Mouse (Mus musculus) T-helper 17 cell (primary cell): ENCODE data around the gene Syndig1.

Experiments
- in situ Hi-C, 2 experiments: fragments of 300-600 bp; cut with MboI, MseI; formaldehyde crosslinking; loops; 1 replicate in 1 of 2; 2 replicates in 1 of 2; pipeline ENCODE4 v1.15.1; 2025; ENCODE audit warnings: high pct_unique_total_duplicates in 2 of 2

The Syndig1 gene

DNA sequence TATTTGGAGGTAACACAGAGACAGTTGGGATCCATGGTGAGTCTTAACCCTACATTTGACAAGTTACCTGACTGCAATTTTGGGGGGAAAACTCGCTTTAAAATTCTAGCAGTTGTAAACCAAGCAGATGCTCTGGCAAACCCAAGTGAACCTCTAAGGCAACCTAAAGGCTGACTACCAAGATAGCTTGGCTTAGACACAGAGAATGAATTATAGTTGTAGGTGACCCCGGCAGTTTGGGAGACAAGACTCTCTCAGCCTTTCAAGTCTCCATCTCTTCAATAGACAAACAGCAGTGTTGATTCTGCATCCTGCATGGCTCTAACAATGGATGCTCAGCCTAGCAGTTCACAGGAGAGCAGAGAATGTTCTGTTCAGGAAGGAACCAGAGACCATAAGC lies at the start of gene Syndig1:
Gene Syndig1 (plus strand): TSS at position 301 of the 400 bp plus-strand sequence.
- in situ Hi-C loops: loop anchor here in 1 of 2 experiments (10.0 kb wide), 2 partner anchors 266 to 1856 kb away; no protein-coding TSS in a partner anchor

DNA sequence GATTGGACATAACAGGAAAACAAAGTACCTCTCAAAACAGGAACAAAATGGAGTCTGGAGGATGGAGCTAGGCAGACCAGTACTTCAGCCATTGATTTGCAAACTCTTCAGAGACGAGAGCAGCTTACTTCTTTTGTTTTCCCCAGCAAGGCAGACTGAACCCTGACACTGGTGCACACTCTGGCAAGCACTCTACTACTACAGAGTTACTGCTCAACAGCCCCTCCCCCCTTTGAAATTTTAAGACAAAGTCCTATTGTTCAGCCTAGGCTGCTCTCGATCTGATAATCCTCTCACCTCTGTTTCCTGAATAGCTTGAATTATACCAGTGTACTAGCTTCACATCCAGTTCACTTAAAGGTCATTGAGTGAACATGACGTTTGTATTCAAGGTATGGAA lies 30.4 kb upstream of the Syndig1 start:
- in situ Hi-C loops: no loop called here

DNA sequence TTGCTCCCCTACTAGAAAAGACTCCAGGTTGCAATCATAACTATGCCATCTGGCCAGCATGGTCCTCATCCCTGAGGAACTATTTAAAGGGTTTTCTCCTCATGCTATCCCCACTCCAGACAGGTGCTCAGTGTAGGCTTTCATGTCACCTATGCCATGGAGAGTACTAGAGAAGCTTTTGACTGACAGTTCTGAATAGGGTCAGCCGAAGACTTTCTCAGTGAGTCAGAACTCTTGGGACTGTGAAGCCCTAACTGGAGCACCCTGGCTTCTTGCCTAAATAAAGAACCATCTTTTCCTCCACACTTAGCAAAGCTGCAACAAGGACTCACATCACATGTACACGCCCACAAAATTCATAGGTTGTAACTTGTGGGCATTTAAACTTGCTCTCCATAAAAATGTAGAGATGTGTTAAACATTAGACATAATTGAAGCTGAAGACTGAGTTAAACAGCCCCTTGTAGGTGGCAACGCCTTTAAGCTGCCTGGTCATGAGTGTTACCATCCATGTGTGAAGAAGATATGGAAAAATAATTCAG lies 24.3 kb upstream of the Syndig1 start:
- in situ Hi-C loops: no loop called here

DNA sequence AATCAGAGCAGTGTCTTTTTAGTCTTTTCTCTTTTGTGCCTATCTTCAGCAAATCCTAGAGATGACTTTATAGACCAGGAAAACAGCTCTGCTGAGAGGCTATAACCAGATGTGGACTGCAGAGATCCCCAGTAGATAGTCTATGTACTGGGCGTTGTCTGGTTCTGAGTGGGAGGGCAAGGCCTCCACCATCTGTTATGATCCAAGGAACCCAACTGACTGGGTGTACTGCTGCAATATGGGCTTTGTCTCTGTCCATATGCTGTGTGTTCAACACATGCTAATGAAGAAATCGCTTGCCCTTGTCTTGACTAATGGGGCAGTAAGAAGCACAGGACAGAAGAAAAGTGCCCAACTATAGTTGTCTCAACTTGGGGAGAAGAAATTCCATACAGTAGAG lies 23.8 kb upstream of the Syndig1 start:
- in situ Hi-C loops: no loop called here

DNA sequence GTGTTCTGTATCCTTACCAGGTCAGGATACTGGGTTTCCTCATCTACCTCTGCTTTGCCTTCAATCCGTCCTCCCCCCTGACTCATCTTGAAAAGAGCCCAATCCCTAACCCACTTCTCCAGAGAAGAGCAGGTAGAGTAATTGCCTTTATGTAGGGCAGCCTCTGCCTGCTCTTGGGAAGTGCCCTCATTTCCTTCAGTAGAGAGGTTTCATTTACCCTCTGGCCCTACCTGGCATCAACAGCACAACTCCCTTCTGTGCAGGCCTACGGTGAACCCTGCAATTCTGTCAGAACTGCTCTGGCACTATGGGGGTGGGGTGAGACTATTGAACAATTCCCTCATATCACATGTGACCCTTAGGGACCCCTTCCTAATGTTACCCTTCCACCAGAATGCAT lies 16.1 kb upstream of the Syndig1 start:
- in situ Hi-C loops: no loop called here

DNA sequence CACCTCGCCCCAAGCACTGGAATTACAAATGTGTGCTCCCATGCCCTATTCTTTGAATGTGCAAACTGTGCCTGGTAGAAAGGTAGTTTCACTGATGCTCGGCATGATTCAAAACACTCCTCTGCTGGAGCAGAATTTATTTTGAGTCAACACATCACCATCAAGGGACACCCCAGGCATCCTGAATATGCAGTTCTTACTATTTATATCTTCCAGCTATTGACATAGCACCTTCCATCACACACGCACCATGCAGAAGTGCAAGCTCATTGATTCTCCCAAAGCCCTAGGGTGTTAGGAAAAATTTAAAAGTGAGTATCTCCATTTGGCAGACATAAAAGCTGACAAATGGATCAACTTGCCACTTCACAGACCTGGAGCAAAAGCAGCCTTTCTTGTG lies 10.6 kb upstream of the Syndig1 start:
- in situ Hi-C loops: no loop called here

DNA sequence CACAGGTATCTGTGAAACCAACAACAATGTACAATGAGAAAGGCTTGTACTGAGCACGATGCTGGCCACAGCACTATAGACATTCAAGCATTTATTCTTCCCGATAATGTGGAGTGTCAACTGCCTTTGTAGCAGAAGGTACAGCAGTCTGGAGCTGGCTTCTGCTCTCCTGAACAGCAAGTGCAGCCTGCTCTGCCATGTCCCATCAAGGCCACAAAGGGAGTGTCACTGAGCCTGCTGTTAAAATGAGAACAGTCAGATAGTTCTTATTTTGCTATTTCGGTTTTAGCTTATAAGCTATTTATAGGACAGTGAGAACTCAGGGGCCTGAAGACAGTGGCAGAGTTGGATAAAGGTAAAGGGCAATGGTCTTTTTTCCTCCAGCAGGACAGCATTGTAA lies 9.3 kb upstream of the Syndig1 start:
- in situ Hi-C loops: loop anchor here in 1 of 2 experiments (10.0 kb wide), 2 partner anchors 275 to 1865 kb away; no protein-coding TSS in a partner anchor

DNA sequence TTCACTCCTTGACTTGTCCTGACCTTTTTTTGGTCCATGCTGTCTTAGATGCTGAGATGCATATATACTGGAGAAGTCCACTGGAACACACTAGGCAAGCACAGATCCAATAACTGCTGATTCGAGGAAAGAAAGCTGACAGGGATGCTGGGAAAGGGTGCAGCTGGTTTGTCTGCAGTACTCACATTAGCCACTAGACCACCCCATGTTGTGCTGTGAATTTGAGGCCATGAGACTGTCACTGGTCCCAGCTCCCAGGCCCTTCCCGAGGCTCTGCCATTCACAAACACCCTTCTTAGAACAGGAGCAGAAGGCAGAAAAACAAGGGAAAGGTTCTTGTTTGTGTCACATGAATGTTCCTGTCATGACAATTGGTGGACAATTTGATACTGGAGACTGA lies 8.8 kb upstream of the Syndig1 start:
- in situ Hi-C loops: loop anchor here in 1 of 2 experiments (10.0 kb wide), 2 partner anchors 275 to 1865 kb away; no protein-coding TSS in a partner anchor

DNA sequence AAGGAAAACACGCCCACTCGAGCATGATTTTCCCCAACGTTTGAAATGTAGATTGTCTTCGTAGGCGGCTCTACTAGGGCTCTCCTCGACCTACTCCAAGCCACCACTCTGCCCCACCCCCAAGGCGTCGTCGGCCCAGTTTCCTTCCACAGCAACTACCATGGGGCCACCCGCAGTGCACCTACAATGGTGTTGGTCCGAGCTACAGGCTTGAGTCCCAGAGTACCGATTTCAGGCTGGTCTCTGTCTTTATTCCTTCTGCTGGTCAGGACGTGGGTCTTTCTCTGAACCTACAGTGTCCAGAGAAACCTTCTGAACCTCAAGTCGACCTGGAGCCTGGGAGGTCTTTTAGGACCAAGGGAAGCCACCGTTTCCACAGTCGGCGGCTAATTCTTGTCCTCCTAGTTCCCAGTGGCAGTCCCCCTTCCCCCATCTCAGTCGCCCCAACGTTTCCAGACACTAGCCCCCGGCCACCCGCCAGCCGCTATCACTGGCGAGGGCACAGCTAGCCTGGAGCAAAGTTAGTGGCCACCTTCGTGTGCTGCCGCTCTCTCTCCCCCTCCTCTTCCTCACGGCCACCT lies 1.0 kb downstream of the Syndig1 start:
- in situ Hi-C loops: loop anchor here in 1 of 2 experiments (10.0 kb wide), 2 partner anchors 265 to 1855 kb away; no protein-coding TSS in a partner anchor

DNA sequence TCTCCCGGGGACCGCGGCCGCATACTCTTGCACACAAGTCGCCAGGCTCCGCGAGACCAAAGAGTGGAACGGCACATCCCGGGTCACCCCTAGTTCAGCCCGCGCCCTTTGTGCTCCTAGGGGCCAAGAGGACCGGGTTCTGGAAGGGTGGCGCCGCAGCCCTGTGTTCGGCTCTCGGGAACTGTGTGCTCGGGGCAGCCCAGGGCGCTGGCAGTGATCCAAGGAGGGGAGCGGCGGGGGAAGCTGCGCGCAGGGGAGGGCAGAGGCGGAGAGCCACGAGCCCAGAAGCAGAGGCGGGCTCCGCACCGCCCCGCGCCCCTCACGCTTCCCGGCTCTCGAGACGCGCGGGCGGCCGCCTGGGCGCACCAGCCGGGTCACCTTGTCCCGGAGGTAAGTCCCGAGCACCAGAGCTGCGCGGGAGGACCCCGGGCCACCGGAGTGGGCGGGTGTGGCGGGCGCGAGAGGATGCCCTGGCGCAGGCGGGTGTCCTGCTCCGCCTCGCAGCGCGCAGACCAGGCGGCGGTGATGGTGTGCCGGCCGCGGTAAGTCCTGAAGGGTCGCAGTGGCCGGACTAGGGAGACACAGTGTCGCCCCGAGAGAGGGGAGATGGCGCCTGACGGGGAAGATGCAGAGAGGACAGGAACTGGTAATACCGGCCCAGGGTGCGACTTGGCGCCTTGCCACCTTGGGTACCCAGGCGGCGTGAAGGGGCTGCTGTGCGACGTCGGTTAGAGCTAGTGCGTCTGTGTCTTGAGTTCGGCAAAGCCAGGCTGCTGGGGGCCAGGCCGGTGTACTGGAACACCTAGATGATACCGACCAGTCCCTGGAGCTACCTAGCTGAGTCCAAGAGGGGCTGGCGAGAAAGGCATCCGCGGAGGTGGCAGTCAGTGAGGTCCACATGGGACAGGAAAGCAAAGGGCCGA lies 1.8 kb downstream of the Syndig1 start, which contains the start of gene C530025M09Rik:
Gene C530025M09Rik (minus strand): TSS at position 678 of the 923 bp plus-strand sequence.
- in situ Hi-C loops: no loop called here

DNA sequence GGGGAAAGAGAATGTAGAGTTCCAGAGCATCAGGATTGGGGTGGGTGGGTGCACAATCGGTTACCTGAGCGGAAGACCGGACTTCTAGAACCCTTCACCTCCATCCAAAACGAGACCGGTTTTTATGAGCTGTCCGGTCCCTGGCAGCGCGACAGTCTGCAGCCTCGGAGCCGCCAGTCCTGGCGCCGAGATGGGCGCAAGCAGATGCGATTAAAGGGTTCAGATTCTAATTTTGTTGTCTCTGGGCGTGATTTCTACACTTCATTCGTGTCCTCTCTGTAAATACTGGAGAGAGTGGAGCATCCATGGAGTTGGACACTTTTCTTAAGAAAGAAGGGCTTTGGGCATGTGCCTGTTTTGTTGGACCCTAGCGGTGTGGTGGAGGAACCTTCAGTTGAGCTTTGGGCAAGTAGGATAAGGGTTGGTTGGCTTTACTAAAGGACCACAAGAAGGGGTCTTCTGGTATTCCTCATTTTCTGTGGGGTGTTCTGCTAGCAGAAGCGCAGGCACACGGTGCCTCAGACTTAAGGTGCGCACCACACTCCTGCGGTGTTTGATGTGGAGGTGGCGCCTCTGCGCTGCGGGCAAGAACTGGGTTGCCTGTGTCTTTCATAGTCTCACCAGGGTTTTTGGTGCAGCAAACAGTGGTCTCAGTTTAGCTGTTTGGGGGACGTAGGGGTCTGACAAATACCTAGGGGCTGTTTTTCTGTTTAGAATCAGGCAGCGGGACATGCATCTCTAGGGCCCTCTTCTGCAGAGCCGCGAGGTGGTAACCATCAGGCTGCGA lies 2.6 kb downstream of the Syndig1 start:
- in situ Hi-C loops: no loop called here

DNA sequence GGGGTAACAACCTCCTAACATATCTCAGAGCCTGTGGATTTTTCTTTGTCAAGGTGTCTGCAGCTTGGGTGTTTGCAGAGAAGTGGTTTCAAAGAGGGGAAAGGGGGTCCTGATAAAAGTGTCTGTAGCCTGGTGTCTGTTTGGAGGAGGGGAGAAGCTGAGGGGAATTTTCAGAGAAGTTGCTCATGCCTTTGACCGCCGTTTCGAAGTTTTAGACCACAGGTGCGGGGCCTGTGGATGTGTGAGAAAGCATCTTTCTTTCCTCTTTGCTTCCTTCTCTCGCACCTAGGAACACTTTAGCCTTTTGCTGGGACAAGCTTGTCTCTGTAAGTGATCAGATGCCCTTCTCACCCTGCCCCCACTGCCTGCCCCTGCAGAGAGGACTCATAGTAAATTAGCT lies 3.3 kb downstream of the Syndig1 start:
- in situ Hi-C loops: no loop called here

DNA sequence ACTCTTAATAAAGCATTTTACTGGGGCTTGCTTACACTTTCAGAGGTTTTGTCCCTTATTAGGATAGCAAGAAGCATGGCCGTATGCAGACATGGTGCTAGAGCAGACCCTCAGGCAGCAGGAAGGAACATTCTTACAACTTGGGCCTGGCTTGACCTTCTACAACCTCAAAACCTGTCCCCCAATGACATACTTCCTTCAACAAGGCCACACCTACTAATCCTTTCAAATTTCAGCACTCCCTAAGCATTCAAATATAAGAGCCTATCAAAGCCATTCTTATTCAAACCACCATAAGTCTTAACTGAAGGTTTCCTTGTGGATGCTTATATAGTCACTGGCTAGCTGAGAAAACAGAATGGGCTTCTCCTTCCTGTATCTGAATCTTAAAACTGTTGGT lies 6.1 kb downstream of the Syndig1 start:
- in situ Hi-C loops: no loop called here

DNA sequence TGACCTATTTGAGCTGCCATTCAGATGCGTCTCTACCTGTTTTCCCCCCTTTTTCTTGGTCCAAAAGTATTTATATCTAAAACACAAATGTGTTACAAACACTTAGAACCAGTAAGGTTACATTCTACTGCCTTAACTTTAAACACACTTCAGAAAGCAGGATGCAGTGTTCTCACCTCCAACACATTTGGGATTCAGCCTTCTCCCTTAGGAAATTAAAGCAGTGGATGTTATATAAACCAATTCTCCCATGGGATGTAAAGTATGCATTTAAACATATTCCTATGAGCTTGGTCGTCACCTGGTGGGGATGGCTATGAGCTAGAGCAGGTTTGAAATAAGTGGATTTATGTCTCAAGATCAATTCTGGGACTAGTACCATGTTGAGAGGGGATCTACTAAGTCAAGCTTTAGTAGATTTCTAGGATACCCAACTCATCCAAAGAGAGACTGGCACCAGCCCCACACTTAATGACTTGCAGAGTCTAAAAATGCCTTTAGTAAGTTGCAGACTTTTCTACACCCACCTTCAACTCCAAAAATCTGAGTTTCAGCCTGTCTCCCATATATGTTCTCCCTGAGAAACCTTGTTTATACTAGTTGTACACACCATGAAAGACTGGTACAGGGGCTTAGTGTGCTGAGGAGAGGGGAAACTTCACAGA lies 7.6 kb downstream of the Syndig1 start:
- in situ Hi-C loops: no loop called here

DNA sequence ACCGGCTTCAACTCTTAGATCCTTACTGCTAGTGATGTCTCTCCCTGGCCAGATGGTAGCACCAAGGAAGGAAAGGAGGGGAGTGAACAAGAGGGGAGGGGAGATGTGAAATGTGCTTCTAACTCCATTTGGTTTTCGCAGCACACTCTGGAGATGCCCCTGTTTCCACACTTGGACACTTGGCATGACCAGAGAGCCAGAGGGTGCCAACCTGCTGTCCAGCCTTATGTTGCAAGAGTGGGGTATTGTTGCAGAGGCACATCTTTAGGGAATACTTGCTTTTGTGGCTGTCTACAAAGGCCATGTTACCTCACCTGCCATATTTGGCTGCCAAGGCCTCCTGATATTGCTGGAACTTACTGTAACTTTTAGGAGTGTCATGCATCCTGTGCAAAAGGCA lies 10.7 kb downstream of the Syndig1 start:
- in situ Hi-C loops: loop anchor here in 1 of 2 experiments (5.0 kb wide), 1 partner anchor 783 kb away; no protein-coding TSS in a partner anchor

DNA sequence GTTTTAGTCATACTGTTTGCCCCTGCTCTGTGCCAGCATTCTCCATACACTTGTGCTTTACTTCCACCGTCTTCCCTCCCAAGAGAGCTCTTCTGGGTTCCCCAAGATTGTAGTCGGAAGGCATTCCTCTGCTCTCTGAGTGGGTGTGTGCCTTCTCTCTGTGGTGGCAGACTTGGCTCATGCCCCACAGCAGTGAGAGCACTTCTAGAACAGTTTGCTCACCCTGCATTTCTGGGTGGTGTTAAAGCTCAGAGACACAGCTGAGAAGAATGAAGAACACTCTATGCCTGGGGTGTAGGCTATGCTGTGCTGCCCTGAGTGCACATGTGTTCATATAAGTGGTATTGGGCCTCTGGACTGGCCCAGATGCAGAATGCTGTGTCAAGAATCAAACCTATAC lies 15.6 kb downstream of the Syndig1 start:
- in situ Hi-C loops: loop anchor here in 1 of 2 experiments (5.0 kb wide), 1 partner anchor 778 kb away; no protein-coding TSS in a partner anchor

DNA sequence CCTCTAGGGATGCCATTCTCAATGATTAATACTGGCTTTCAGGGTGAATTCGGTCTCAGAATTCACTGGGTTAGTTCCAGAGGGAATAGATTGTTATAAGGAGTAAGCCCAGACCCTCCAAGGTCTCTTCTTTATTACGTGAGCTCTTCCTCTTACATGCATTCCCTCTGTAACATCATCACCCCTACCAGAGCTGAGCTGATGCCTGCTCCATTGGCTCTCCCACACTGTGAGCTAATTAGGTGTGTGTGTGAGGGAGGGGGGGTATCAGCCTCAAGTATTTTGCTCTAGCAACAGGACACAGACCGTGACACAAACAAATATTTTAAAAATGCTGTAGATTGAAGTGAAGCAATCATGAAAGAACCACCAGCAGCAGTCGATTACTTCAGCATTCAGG lies 19.8 kb downstream of the Syndig1 start:
- in situ Hi-C loops: no loop called here

DNA sequence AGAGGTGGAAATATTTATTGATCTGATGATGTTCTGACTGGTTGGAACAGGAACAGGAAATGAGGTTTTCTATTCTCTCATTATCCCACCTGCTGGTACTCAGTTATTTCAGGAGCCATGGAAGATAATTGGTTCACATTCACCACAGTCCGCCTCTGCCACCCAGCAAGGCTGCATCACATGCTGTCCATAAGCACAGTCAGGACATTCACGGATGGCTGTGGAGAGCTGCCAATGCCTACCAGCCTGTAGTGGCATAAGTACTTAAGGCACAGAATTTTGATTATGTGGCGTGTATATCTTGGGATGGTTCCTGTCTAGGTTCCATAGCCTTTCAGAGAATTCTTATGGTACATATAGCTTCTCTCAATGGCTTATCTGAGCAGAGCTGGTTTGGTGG lies 32.0 kb downstream of the Syndig1 start:
- in situ Hi-C loops: no loop called here

DNA sequence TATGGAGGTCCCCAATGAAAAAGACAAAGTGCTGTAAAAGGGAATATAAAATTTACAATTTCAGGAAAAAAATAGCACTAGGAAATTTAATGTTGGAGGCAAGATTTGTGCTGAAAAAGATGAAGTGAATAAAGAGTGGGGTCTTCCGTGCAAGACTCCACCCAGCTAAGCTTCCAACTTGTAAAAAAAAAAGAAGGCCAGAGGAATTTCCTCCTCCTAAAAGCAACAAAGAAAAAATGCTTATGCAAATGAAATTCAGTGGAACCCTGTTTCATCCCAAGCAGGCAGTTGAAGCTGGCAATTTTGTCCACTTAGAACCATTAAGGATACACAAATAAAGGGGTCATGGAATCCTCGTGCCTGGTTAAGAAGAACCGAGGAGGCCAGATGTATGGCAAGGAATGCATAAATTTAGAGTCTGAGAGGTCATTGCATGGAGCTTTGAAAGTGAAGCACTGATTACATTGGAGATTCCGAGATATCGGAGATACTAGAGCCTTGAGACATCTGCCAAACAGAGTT lies 37.0 kb downstream of the Syndig1 start:
- in situ Hi-C loops: no loop called here

DNA sequence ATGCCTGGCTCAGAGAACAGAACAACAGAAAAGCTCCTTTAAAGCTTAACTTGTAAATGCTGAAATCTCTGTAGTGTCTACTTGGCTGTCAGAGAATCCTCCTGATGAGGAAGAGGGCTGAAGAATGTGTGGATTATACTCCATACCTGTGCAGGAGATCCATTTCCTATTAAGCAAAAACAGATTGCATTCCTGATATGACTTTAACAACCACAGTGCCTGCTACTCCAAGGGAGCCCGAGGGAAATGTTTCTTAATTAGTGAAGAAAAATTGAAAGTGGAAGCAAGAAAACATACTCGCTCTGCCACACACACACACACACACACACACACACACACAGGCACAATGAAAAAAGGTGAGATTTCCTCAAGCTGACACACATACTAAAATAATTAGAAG lies 41.5 kb downstream of the Syndig1 start:
- in situ Hi-C loops: loop anchor here in 1 of 2 experiments (10.0 kb wide), 1 partner anchor 844 kb away; no protein-coding TSS in a partner anchor
